Mouse (Mus musculus) small intestine, adult 2 months (tissue): Measurements from ENCODE around the gene Rapgef5.

Source experiments
- CTCF ChIP-seq: fragments of 200-500 bp; IDR thresholded peaks from 2 replicates; pipeline ENCODE4 v1.5.1; 2012; ENCODE audit warnings: low read depth, mild to moderate bottlenecking, control low read depth, inconsistent platforms, low read length, moderate library complexity, mixed read lengths; ENCODE audit not compliant: insufficient replicate concordance, insufficient read length; ENCODE audit errors: extremely low read depth
- POLR2A ChIP-seq: fragments of 200-500 bp; IDR thresholded peaks from 2 replicates; pipeline ENCODE4 v1.6.1; 2012; ENCODE audit warnings: low read depth, mild to moderate bottlenecking, control low read depth, inconsistent platforms, low read length, moderate library complexity

DNA sequence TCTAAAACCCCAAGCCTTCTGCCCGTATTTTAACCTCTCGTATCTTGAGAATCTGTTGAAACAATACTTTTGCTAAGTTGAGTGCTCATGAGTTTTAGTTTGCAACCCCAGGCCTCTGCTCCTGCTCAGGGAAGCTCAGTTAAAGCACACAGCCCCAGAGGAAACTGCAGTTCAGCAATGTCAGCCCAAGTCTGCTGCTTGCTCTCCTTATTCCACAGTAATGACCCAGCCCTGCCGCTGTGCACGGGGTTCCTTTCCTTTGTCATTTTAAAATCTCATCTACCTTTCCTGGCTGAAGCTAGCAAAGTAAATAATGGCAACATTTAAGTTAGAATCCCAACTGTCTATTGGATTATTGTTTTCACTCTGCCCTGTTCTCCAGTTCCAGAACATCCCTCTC, 144.1 kb downstream of the Rapgef5 start:
- TF ChIP-seq CTCF (no peak), POLR2A (no peak)
